Mouse (Mus musculus): Measurements from ENCODE around the gene Zfp827.

Zfp827 gene

DNA sequence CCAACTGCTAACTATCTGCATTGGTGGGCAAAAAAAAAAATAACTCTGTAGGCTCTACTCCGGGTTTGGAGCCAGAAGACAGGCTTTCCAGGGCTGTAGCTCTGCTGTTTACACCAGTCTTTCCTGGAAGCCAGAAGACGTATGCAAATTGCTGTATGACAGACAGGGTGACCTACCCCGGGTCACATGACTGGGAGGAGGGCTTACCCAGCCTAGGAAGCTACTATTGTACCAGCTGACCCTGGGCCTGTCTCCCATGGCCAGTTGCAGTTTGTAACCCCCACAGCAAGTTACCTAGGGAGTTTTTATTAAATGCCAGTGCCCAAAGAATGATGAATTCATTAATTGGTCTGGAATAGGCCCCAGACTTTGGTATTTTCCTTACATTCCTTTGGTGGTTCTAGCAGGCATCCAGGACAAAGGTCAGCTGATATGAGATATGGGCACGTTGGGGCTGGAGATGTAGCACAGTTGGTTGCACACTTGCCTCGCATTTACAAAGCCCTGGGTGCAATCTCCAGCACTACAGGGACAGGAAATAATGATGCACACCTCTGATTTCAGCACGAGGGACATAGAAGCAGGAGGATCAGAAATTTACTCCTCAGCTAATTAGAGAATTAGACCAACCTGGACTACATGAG is 52.0 kb downstream of the Zfp827 start:
- no peak for DNase-seq (ENCODE audit: low read depth, low spot score)
- Histone ChIP-seq H3K27me3 (ENCODE audit: control insufficient read depth, insufficient read depth, low read length, poor library complexity, severe bottlenecking) (no peaks in the 10 kb centered on the region), H3K36me3 (ENCODE audit: control insufficient read depth, insufficient read depth, low read length, poor library complexity, severe bottlenecking) (no peaks in the 10 kb centered on the region)

DNA sequence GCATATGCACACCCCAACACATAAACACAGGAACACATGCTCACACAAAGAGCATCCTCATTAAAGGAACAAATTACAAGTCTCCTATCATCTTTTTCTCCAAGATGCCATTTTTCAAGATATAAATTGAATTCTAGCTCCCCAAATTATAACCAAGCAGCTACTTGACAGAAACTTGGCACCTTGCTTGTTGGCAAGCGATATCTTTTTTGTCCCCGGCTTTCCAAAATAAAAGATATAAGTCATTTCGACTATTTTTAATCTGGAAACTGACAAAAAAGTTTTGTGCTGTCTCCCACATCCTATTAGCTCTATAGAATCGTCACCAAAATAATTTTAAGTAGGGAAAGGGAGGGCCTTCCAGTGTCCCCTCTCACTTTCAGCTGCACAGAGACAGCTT is 53.1 kb downstream of the Zfp827 start:
- H3K27me3 ChIP-seq (ENCODE audit: control insufficient read depth, insufficient read depth, low read length, poor library complexity, severe bottlenecking) = no peaks in the 10 kb centered on the region
- DNase-seq (ENCODE audit: low read depth, low spot score) = no peak
- H3K36me3 ChIP-seq (ENCODE audit: control insufficient read depth, insufficient read depth, low read length, poor library complexity, severe bottlenecking) = no peaks in the 10 kb centered on the region

DNA sequence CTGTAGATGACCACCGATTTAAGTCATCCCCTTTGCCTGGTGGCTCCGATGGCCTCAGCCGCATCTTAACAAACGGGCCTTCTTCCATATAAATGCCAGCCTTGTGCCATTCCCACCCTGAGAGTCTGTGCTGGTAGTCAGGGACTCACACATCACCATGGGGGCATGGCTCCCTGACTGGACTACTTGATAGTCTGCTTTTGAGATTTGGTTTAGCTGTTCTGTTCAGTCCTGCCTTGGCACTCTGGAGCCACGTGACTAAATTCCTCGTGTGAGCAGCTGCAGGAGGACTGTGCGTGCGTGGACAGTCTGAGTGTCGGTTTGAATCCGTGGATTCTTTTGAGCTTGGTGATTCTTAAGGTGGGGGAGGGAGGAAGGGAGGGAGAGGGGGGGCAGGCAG is 53.7 kb downstream of the Zfp827 start:
- Histone ChIP-seq H3K36me3 (ENCODE audit: control insufficient read depth, insufficient read depth, low read length, poor library complexity, severe bottlenecking) (no peaks in the 10 kb centered on the region), H3K27me3 (ENCODE audit: control insufficient read depth, insufficient read depth, low read length, poor library complexity, severe bottlenecking) (no peaks in the 10 kb centered on the region)
- no peak for DNase-seq (ENCODE audit: low read depth, low spot score)

DNA sequence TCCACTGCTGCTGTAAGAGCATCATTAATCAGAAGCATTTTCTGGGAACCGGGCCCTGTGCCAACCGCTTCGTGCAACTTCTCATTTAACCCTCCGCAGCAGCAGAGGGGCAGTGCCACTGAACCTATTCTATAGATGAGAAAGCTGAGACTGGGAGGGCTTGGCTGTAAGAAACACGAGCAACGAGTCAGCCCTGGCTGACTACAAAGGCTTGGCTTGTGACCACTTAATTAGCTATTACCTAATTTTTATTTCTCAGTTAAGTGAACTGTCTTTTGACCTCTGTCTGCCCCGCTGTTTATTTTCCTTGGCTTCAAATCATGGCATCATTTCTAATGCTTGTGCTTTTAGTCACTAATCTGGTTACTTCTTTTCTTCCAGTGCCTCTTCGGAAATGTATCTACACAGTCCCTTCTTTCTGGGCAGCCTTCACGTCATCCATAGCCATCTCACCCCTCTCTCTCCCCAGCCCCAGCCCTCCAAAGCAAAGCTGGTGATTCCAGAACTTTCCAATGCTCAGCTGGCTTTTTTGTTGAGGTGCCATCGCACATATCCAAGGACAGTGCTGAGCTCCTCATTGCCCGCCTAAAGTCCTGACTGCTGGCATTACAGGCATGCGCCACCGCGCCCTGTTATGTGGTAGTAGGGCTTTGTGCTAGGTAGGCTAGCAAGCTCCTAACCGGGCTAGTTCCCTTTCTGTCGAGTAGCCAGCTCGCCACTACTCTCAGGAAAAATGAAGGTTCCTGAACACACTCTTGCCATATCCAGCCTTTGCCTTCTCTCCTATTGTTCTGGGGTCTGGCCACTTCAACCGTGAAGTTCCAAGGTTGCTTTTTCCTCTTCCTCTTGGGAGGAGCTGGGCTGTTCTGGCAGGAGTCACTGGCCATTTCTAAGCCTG is 55.5 kb downstream of the Zfp827 start:
- no peak for DNase-seq (ENCODE audit: low read depth, low spot score)
- H3K27me3 ChIP-seq (ENCODE audit: control insufficient read depth, insufficient read depth, low read length, poor library complexity, severe bottlenecking) = no peaks in the 10 kb centered on the region

DNA sequence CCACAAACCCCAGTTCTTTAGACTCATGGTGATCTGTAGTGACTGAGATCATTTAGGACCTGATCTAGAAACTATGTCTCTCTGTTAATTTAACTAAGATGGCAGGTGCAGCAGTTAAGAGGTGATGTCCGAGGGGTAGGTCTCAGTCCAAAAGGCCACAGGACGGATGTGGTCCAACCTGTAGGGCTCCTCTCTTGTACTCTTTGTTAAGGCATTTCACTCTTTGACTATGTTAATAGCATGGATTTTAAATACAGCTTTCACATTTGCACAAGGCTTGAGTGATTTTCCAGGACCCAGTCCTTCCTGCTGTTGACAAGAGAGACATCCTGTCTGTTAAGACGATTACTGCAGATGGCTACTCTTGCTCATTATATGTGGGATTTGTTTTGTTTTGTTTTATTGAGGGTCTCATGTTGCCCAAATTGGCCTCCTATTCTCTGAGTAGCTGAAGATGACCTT is 56.2 kb downstream of the Zfp827 start:
- Histone ChIP-seq H3K36me3 (ENCODE audit: control insufficient read depth, insufficient read depth, low read length, poor library complexity, severe bottlenecking) (0 out of 2 replicates have a peak, but pooled peaks cover 1% of the 10 kb centered on the region), H3K27me3 (ENCODE audit: control insufficient read depth, insufficient read depth, low read length, poor library complexity, severe bottlenecking) (no peaks in the 10 kb centered on the region)
- DNase-seq (ENCODE audit: low read depth, low spot score) = no peak

More for the DNA sequence above, 55.5 kb downstream of the Zfp827 start:
- 0 out of 2 replicates have a peak, but pooled peaks cover 1% of the 10 kb centered on the region for H3K36me3 ChIP-seq (ENCODE audit: control insufficient read depth, insufficient read depth, low read length, poor library complexity, severe bottlenecking)

DNA sequence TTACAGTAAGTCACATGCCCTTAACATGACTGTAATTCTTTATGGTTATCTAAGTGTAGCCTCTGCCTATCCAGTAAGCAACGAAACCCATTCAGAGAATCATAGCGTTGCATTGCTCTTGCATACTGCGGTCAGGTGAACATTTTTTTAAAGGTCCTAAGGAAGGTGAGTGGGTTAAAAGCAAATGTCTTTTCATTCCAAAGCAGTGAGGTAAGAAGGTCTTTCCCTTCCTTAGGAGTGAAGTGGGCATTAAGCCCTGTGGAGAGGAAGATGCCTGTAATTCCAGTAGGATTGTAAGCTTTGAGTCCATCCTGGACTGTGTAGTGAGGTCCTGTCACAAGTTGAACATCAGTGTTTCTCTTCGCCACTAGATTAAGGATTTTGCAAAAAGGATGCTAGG is 66.2 kb downstream of the Zfp827 start:
- DNase-seq (ENCODE audit: low read depth, low spot score) = no peak
- no peaks in the 10 kb centered on the region for H3K27me3 ChIP-seq (ENCODE audit: control insufficient read depth, insufficient read depth, low read length, poor library complexity, severe bottlenecking)
- no peaks in the 10 kb centered on the region for H3K36me3 ChIP-seq (ENCODE audit: control insufficient read depth, insufficient read depth, low read length, poor library complexity, severe bottlenecking)

DNA sequence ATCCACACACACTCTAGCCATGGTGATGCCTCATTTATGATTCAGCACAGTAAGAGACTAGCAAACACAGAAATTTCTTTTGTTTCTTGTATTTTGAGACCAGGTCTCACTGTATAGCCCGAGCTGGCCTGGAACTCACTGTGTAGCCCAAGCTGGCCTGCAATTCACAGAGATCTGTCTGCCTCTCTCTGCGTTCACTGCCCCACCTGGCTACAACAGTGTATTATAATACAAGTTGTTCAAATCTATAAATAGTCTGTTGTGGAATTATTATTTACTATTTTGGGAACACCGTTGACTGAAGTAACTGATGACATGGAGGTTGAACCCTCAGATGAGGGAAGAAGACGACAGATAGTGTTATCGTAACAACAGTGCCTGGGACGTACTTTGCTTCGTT is 66.9 kb downstream of the Zfp827 start:
- Histone ChIP-seq H3K36me3 (ENCODE audit: control insufficient read depth, insufficient read depth, low read length, poor library complexity, severe bottlenecking) (no peaks in the 10 kb centered on the region), H3K27me3 (ENCODE audit: control insufficient read depth, insufficient read depth, low read length, poor library complexity, severe bottlenecking) (no peaks in the 10 kb centered on the region)
- DNase-seq (ENCODE audit: low read depth, low spot score) = no peak

DNA sequence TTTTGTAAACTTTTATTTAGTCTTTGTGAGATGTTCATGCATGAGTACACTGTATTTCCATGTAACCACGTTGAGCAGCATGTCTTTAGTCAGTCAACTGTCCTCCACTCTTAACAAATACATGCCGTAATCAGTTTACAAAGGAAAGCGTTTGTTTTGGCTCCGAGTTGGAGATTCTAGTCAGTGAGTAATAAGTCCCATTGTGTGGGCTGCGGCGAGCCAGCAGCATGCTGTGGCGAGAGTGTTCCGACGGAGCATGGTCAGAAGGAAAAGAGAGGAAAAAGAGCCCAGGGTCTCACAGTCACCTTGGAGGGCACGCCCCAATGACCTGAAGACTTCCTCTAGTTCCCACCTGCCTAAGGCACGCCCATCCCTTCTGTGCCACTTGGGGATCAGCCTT is 68.7 kb downstream of the Zfp827 start:
- DNase-seq (ENCODE audit: low read depth, low spot score) = no peak

DNA sequence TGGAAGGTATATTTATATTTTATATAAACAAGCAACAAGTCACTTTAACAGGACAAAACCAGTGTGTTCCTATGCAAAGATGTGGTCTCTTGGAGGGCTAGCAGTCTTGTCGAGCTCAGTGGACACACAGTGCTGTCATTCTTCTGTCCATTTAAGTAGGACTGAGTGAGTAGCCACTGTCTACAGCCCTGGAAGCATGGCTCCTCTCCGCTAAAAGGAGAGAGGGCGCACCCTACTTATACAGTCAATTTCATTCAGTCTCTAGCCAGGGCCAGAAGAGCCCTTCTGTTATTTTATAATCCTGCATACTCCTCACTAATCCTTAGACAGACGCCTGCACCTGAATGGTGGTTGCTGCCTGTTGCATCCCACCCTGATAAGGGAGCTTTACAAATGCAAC is 74.5 kb downstream of the Zfp827 start:
- Histone ChIP-seq H3K27me3 (ENCODE audit: control insufficient read depth, insufficient read depth, low read length, poor library complexity, severe bottlenecking) (no peaks in the 10 kb centered on the region), H3K36me3 (ENCODE audit: control insufficient read depth, insufficient read depth, low read length, poor library complexity, severe bottlenecking) (no peaks in the 10 kb centered on the region)
- DNase-seq (ENCODE audit: low read depth, low spot score) = no peak

More for the DNA sequence above, 68.7 kb downstream of the Zfp827 start:
- no peaks in the 10 kb centered on the region for H3K27me3 ChIP-seq (ENCODE audit: control insufficient read depth, insufficient read depth, low read length, poor library complexity, severe bottlenecking)
- no peaks in the 10 kb centered on the region for H3K36me3 ChIP-seq (ENCODE audit: control insufficient read depth, insufficient read depth, low read length, poor library complexity, severe bottlenecking)

DNA sequence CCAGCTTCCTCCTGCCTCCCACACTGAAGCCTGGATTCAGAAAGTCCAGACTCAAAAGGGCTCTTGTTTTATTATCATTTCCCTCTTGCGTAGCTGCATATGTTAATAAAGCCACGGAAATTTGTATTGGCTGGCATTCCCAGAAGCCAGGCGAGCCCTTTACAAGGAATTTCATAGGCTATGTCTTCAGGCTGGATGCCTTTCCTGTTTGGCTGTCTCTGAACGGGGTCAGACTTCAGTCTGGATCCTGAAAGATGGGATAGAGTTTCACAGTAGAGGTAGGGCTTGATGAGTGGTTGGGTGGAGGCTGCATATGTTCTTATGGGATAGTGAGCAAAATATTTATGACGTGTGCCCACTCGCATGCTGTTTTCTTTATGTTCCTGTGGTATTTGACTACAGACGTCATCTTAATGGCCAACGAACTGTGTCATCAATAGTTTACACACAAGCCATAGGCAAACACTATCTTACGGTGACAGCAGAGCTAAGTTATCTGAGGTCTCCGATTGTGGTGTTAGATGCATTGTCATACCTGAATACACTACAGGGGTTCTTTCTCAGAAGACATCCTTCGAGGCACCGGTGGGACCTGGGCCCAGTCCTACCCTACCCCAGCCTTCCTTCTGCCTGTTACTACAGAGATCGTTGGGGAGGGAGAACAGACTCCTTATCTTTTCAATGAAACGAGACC is 75.1 kb downstream of the Zfp827 start:
- no peaks in the 10 kb centered on the region for H3K27me3 ChIP-seq (ENCODE audit: control insufficient read depth, insufficient read depth, low read length, poor library complexity, severe bottlenecking)
- no peaks in the 10 kb centered on the region for H3K36me3 ChIP-seq (ENCODE audit: control insufficient read depth, insufficient read depth, low read length, poor library complexity, severe bottlenecking)
- no peak for DNase-seq (ENCODE audit: low read depth, low spot score)

DNA sequence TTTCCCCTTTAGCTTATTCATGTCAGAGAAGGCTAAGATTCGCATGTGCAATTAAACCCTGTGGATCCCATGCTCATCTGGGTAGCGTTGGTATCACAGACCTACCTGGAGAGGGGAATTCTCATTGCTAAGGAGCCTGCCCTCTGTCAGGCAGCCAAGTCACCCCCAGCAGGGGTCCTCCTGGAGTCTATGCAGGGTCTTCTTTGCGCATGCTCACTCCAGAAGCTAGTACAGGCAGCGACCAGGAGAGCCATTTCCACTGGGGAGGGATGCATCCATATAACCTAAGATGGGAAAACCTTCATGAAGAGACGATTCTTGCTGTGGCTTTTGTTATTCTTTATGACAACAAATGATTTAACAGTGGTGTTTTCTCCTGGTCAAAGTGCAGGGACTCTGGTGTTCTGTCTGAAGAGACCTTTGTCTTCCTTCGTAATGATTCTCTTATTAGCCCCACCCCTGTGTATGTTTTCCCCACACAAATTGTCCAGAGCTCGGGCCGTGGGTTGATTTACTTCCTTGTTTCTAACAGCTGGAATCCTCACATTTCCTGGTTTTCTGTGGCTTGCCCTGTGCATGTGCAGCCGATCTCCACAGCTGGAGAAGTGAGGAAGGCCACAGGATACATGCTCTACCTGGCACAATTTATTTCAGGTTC is 75.8 kb downstream of the Zfp827 start:
- Histone ChIP-seq H3K27me3 (ENCODE audit: control insufficient read depth, insufficient read depth, low read length, poor library complexity, severe bottlenecking) (no peaks in the 10 kb centered on the region), H3K36me3 (ENCODE audit: control insufficient read depth, insufficient read depth, low read length, poor library complexity, severe bottlenecking) (no peaks in the 10 kb centered on the region)
- no peak for DNase-seq (ENCODE audit: low read depth, low spot score)

DNA sequence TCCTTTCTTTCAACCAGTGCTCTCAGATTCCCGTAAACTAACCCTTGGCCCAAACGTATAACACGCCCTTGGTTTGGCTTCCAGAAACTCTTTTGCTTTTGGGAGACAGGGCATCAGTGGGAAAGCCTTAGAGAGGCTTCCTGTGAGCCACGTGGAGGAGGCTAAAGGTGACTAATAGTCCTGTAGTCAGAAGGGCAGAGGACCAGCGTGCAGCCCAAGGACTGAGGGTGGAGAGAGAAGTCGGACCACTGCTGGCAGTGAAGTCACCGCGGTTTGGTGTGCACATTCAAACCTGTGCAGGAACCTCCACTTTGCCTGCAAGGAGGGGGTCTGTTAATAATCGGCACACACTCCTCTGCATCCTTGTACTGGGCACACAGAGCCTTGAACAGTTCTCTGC is 76.4 kb downstream of the Zfp827 start:
- no peaks in the 10 kb centered on the region for H3K36me3 ChIP-seq (ENCODE audit: control insufficient read depth, insufficient read depth, low read length, poor library complexity, severe bottlenecking)
- DNase-seq (ENCODE audit: low read depth, low spot score) = no peak
- H3K27me3 ChIP-seq (ENCODE audit: control insufficient read depth, insufficient read depth, low read length, poor library complexity, severe bottlenecking) = no peaks in the 10 kb centered on the region

DNA sequence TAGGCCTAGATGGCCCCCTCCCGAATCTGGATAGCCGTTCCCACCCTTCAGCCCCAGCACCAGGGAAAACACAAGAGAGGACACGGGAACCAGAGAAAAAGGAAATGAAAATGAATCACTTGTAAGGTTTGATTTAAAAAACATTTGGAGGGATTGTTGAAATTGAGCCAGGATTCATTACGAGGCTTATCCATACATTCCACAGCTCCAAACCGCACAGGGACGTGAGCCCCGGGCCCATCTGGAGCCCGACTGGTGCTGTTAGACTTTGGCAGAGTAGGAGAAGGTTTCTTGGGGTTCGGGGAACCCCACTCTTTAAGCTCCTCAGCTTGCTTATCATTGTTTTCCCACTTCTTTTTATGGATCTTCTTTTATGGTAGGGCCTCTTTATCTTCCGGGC is 76.9 kb downstream of the Zfp827 start:
- DNase-seq (ENCODE audit: low read depth, low spot score) = no peak
- Histone ChIP-seq H3K27me3 (ENCODE audit: control insufficient read depth, insufficient read depth, low read length, poor library complexity, severe bottlenecking) (no peaks in the 10 kb centered on the region), H3K36me3 (ENCODE audit: control insufficient read depth, insufficient read depth, low read length, poor library complexity, severe bottlenecking) (no peaks in the 10 kb centered on the region)

DNA sequence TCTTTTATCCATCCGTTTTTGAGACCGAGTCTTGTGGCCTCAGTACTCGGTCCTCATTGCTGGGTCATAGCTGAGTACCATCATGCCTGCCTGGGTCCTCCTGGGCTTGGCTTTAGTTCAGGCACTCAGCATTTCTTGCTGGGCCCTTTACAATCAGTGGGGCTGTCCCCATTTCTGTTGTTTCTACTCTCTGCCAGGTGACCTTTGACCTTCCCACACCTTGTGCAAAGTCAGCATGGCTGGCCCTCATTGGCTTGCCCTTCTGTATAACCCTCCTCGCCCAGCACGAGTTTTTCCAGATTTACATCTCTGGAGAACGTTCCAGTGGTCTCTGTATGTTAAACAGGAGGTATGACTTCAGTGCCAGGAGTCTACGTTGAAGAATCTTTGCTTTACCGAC is 83.2 kb downstream of the Zfp827 start:
- Histone ChIP-seq H3K36me3 (ENCODE audit: control insufficient read depth, insufficient read depth, low read length, poor library complexity, severe bottlenecking) (no peaks in the 10 kb centered on the region), H3K27me3 (ENCODE audit: control insufficient read depth, insufficient read depth, low read length, poor library complexity, severe bottlenecking) (no peaks in the 10 kb centered on the region)
- DNase-seq (ENCODE audit: low read depth, low spot score) = no peak
